Mouse (Mus musculus) heart, adult 2 months (tissue): ENCODE measurements around the gene Ptpn13. TPM values are rescaled to one million over a fixed set of nuclear protein-coding genes. Genes with fewer than 3 reads are reported as not detected.
A peak's percentile ranks its signal among the peaks of the same experiment; 100 is the strongest.

Experiments used
- DNase-seq, 2 experiments: peaks; one replicate each; pipeline ENCODE4 v3.0.0; 2021
- H3K27ac ChIP-seq: fragments of 200-600 bp; 2 replicates; pipeline ENCODE4 v1.8.1; 2022
- H3K27me3 ChIP-seq: fragments of 200-500 bp; 2 replicates; pipeline ENCODE4 v1.6.1; 2012; ENCODE audit warnings: mild to moderate bottlenecking, low read length, inconsistent platforms, mixed read lengths; ENCODE audit not compliant: control insufficient read depth, insufficient read depth
- H3K36me3 ChIP-seq: fragments of 200-500 bp; 2 replicates; pipeline ENCODE4 v1.6.1; 2012; ENCODE audit warnings: low read length, inconsistent platforms; ENCODE audit not compliant: control insufficient read depth, insufficient read depth
- H3K4me1 ChIP-seq: fragments of 200-500 bp; 2 replicates; pipeline ENCODE4 v1.6.1; 2011; ENCODE audit warnings: low read length; ENCODE audit not compliant: control insufficient read depth, insufficient read depth
- H3K4me3 ChIP-seq: fragments of 200-600 bp; 2 replicates; pipeline ENCODE4 v1.8.1; 2022
- H3K79me2 ChIP-seq: fragments of 200-500 bp; replicated peaks from 2 replicates; pipeline ENCODE4 v1.6.1; 2012; ENCODE audit warnings: mild to moderate bottlenecking, inconsistent platforms, low read length, moderate library complexity, mixed read lengths; ENCODE audit not compliant: control insufficient read depth, insufficient read depth
- H3K9ac ChIP-seq: fragments of 200-500 bp; 2 replicates; pipeline ENCODE4 v1.6.1; 2012; ENCODE audit warnings: low read depth, mild to moderate bottlenecking, control low read depth, inconsistent platforms, low read length, mixed read lengths
- CTCF ChIP-seq: fragments of 200-600 bp; IDR thresholded peaks from 2 replicates; pipeline ENCODE4 v1.8.1; 2022; ENCODE audit warnings: antibody characterized with exemption, mild to moderate bottlenecking, moderate library complexity
- EP300 ChIP-seq: fragments of 200-500 bp; IDR thresholded peaks from 2 replicates; pipeline ENCODE4 v1.6.1; 2011; ENCODE audit warnings: low read depth, low read length, control low read depth; ENCODE audit not compliant: insufficient read depth
- POLR2A ChIP-seq: fragments of 200-500 bp; IDR thresholded peaks from 2 replicates; pipeline ENCODE4 v1.6.1; 2011; ENCODE audit warnings: mild to moderate bottlenecking, low read depth, low read length, control low read depth; ENCODE audit not compliant: insufficient read depth
- WGBS: fragments of 180-500 bp; shearing (Covaris S2); methylation state at CpG from one replicate; pipeline ENCODE4 v1.1.7; 2018; 5-methylcytosine and 5-hydroxymethylcytosine counted together
- intact Hi-C: fragments of 180-260 bp; cut with DNase I; formaldehyde crosslinking; loops from one replicate; pipeline ENCODE4 v1.15.1; 2025
- polyA plus RNA-seq: library from polyadenylated mRNA; depleted of rRNA; stranded (reverse); fragments of >200 nt; gene quantifications from 2 replicates; pipeline ENCODE4 v1.2.3, GENCODE M21; 2012
- total RNA-seq, 2 experiments: library from RNA; stranded (reverse); gene quantifications; 2 replicates each; pipeline ENCODE4 v1.2.3; 2021

The Ptpn13 gene
- total and polyA plus RNA-seq, 3 experiments, result 2.1 to 5.8 (median 5.3) TPM

DNA sequence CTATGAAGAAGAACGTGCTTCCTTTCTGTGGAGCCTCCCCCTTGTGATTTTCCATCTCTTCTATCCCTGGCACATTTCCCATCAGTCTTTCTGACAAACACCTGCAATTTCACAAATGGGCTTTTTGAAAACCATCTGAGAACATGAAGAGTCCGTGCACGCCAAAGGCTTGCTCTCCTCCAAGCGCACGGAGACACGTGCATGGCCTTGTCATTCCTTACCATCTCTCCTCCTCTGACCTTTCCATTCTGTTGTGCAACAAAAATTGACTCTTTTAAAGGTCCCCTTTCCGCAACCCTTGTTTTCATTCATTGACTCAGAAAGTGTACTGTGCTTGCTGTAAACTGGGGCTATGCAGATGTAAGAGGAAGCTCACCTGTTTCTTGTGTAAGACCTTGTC is 89.4 kb downstream of the Ptpn13 start:
- intact Hi-C loops, result no loop called here
- no peak overlapping the region for H3K9ac ChIP-seq
- no peaks in the 10 kb centered on the region for H3K27me3 ChIP-seq
- no peak for DNase-seq
- H3K79me2 ChIP-seq, result no peaks in the 10 kb centered on the region
- no peaks in the 10 kb centered on the region for H3K4me1 ChIP-seq
- WGBS, result 87% methylated on average over 7 of the region's 7 CpGs
- no peak overlapping the region for H3K4me3 ChIP-seq
- H3K36me3 ChIP-seq, result no peaks in the 10 kb centered on the region
- TF ChIP-seq EP300 (no peak), POLR2A (no peak), CTCF (no peak)
- H3K27ac ChIP-seq, result no peak overlapping the region

DNA sequence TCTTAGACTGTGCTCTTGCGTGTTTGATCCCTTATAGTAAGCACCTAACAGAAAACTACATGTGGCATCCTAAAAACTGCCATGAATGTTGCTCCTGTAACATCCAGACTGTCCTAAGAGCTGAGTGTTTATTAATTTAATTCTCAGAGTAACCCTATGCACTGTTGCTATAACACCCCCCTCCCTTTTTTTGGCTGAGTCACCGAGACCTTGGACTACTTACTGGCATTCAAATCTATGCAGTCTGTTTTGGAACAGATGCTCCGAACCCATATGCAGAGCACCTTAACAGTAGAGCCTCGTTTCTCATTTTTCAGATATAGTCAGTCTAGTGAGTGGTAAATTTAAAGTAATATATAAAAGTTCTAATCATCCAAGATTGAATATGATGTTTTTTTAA is 90.9 kb downstream of the Ptpn13 start:
- no peaks in the 10 kb centered on the region for H3K27me3 ChIP-seq
- no peaks in the 10 kb centered on the region for H3K79me2 ChIP-seq
- H3K36me3 ChIP-seq, result no peaks in the 10 kb centered on the region
- DNase-seq, result no peak
- H3K4me1 ChIP-seq, result no peaks in the 10 kb centered on the region
- intact Hi-C loops, result no loop called here
- TF ChIP-seq CTCF (no peak), POLR2A (no peak), EP300 (no peak)
- no peak overlapping the region for H3K4me3 ChIP-seq
- no peak overlapping the region for H3K9ac ChIP-seq
- 82% methylated on average over 4 of the region's 4 CpGs for WGBS
- no peak overlapping the region for H3K27ac ChIP-seq

GRCm38 (mm10) chr5:103516555-103516954 is 91.6 kb downstream of the Ptpn13 start:
- no peaks in the 10 kb centered on the region for H3K36me3 ChIP-seq
- H3K9ac ChIP-seq, result no peak overlapping the region
- H3K4me3 ChIP-seq, result no peak overlapping the region
- intact Hi-C loops, result no loop called here
- no peaks in the 10 kb centered on the region for H3K27me3 ChIP-seq
- no peak for DNase-seq
- H3K79me2 ChIP-seq, result no peaks in the 10 kb centered on the region
- no peak overlapping the region for H3K27ac ChIP-seq
- no peaks in the 10 kb centered on the region for H3K4me1 ChIP-seq
- TF ChIP-seq CTCF (no peak), EP300 (no peak), POLR2A (no peak)

- Histone ChIP-seq H3K27ac (no peak overlapping the region), H3K4me1 (no peaks in the 10 kb centered on the region), H3K27me3 (no peaks in the 10 kb centered on the region), H3K4me3 (no peak overlapping the region), H3K36me3 (no peaks in the 10 kb centered on the region), H3K9ac (no peak overlapping the region), H3K79me2 (no peaks in the 10 kb centered on the region)
- intact Hi-C loops, result no loop called here
- TF ChIP-seq POLR2A (no peak), EP300 (no peak), CTCF (no peak)
- DNase-seq, result no peak
- WGBS, result 92% methylated on average over 6 of the region's 6 CpGs
These were observed 92.6 kb downstream of the Ptpn13 start for GRCm38 (mm10) chr5:103517641-103518040.

GRCm38 (mm10) chr5:103518797-103519468 is 93.9 kb downstream of the Ptpn13 start:
- H3K36me3 ChIP-seq, result no peaks in the 10 kb centered on the region
- H3K27me3 ChIP-seq, result no peaks in the 10 kb centered on the region
- DNase-seq, result peak; percentile 40 to 52
- intact Hi-C loops, result no loop called here
- 48% methylated on average over 14 of the region's 14 CpGs for WGBS
- H3K79me2 ChIP-seq, result no peaks in the 10 kb centered on the region
- no peak overlapping the region for H3K27ac ChIP-seq
- H3K9ac ChIP-seq, result no peak overlapping the region
- TF ChIP-seq EP300 (no peak), CTCF (no peak), POLR2A (no peak)
- H3K4me3 ChIP-seq, result no peak overlapping the region
- no peaks in the 10 kb centered on the region for H3K4me1 ChIP-seq

- H3K4me1 ChIP-seq, result no peaks in the 10 kb centered on the region
- H3K36me3 ChIP-seq, result no peaks in the 10 kb centered on the region
- intact Hi-C loops, result no loop called here
- TF ChIP-seq EP300, result no peak
- no peak for TF ChIP-seq CTCF
- TF ChIP-seq POLR2A, result no peak
- WGBS, result 71% methylated on average over 3 of the region's 3 CpGs
- no peak overlapping the region for H3K4me3 ChIP-seq
- H3K79me2 ChIP-seq, result no peaks in the 10 kb centered on the region
- DNase-seq, result no peak
- no peak overlapping the region for H3K9ac ChIP-seq
- no peak overlapping the region for H3K27ac ChIP-seq
- no peaks in the 10 kb centered on the region for H3K27me3 ChIP-seq
These were observed 97.4 kb downstream of the Ptpn13 start for GRCm38 (mm10) chr5:103522371-103522770.
